Mouse (Mus musculus) brain, embryonic 18.5 days (tissue): ENCODE data around the gene Gm47996.

Source experiments
- DNase-seq: peaks from one replicate; pipeline ENCODE4 v3.0.0-alpha.2; 2012; ENCODE audit warnings: low read depth, low spot score

Gm47996 gene

DNA sequence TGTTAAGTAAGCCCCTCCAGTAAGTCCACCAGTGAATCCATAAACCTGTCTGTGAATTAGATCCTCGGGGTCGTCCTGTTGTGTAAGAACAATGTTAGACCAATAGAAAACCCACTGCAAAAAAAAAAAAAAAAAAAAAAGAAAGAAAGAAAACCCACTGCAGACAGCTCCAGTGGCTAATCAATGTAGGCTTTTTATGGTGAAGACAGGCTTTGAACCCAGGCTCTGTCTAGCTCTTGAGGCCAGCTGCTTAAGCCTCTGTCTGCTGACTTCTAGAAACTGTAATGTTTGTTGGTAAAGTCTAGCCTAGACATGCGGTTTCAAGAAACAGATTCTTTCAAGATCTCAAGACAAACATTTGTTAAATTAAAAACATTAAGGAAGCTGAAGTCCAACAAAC lies 40.2 kb downstream of the Gm47996 start:
- no peak for DNase-seq

DNA sequence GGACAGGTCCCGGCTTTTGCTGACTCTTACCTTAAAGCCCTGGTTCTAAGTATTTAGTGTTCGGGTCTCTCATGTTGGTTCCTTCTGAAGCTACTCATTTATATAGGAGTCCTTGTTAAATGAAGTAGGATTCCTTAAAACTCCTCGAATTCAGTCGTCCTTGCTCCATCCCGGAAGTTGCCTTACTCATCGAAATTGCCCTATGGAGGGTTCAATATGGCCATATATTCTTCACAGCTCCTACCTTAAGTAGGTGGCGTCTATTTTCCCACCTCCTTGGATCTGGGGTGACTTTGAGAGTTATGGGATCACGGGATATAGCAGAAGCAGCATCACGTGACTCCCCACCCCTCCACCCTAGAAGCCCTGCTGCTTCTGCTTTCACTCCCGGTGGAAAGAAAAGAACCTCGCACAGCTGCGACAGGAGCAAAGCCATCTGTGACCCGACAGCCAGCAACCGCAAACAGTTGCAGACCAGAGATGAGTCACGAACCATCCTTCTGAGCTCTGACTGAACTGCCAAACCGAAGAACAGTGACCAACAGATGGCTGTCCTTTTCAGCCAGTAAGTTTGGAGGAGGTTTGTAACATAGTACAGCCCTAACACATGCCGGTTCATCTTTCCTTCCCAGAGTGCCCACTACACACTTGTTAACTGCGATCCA lies 40.7 kb downstream of the Gm47996 start:
- DNase-seq, result no peak

DNA sequence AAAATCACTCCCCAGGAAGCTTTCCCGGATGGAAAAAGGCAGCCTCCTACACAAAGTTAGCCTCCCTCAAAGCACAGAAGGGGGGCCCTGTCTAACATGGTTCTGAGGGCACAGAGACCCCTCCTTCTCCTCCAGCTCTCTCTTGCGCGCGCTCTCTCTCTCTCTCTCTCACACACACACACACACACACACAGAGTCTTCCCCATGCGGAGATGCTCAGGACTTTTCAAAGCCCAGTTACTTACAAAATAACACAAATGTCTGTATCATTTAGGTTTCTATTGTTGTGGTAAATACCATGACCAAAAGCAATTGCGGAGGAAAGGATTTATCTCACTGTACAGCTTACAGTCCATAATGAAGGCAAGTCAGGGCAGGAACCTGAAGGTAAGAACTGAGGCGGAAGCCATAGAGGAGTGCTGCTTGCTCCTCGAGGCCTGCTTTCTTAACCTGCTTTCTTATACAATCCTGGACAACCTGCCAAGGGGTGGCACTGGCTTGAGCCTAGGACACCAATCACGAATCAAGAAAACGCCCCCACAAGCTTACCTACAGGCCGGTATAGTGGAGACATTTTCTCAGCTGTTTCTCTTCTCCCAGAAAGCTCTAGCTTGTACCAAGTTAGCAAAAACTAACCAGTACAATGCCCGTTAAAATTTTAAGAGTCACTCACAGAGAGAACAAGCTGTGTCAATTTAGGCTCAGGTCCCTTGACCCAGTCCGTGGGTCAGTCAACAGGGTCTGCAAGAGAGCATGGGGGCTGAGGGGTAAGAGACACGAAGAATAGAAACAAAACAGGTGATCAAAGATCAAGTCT lies 41.5 kb downstream of the Gm47996 start:
- no peak for DNase-seq

DNA sequence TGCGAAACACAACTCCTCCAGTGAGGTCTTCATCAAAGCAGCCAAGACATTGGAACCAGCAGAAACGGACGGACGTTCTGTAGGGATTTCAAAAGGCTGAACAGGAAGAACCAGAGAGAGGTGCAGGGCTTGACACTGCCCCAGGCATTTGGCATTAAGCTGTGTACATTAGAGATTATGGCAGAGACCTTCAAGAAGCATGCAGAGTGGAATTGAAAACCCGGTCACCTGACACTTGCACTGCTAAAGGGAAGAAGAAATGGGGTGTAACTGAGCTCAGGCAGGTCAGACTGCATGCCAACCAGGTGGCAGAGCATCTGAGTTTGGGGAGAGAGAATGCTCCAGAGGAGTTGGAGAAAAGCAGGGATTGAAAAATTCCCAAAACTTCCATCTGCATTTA lies 45.5 kb downstream of the Gm47996 start:
- DNase-seq, result no peak

DNA sequence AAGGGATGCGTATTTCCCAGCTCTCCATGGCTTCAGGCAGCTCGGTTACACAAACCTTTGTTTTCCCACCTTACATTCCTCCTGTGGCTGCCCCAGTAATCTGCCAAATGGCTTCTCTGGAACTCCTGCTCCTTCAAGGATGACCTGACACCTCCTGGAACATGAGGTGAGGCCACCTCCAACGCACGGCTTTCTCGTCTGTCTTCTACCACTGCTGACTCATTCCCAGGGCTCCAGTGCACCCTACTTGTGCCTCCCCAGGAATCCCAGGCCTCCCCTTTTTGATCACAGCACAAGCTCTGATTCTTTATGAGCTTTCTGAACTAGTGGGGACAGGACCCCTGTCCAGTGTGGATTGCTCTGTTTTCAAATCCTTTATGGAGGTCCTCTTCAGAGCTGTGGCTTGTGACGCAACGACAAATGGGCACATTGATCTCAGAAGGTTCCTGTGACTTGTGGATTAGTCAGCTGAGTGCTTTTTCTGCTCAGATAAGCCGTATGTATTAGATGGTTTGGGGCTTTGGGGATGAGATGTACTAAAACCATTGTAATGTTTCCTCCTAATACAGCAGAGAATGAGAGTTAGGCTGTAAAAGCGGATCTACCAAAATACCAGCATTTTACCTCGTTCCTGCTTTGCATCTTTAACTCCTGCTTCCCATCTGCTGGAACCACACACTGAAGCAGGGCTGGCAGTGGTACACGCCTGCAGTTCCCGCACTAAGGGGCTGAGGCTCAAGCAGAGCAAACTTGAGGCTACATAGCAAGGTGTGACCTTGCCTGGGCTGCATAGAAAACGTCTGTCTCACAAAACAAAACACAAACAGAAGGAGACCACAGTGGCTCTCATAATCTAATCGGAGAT lies 48.4 kb downstream of the Gm47996 start:
- no peak for DNase-seq

DNA sequence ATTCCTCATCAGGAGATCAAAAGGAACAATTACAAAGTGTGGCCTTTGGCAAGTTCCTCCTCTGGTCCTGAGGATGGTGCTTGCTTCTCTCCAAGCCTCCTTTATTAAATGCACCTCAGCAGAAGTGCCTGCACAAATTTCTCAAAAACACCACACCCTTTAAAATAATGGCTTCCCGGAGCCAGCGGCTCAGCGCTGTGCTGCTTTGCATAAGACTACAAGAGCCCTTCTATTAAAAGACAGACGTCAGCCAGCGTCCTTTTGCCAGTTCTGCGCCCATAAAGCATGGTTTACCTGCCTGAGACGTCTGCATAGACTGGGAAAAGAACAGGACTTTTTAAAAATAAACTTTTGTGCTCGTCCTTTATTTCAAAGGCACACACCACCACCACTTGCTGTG lies 49.1 kb downstream of the Gm47996 start:
- DNase-seq, result no peak
